Mouse (Mus musculus) liver, embryonic 14.5 days (tissue): Measurements from ENCODE around the gene Crtc2. TPM values are rescaled to one million over a fixed set of nuclear protein-coding genes. Genes with fewer than 3 reads are reported as not detected.

Experiments used
- ATAC-seq: fragments of 200-750 bp; cut with Nextera tagmentation; 2 replicates; pipeline ENCODE4 v1.8.0; 2017; ENCODE audit warnings: moderate number of reproducible peaks, mild to moderate bottlenecking, moderate library complexity; ENCODE audit not compliant: insufficient read depth
- DNase-seq, 3 experiments: peaks; one replicate each; pipeline ENCODE4 v3.0.0-alpha.2; 2012 to 2013; ENCODE audit warnings: low read depth in 3 of 3, low spot score in 3 of 3
- H3K27ac ChIP-seq: fragments of 300-500 bp; sonication (generic); 2 replicates; pipeline ENCODE4 v1.5.1; 2014; ENCODE audit warnings: moderate library complexity, mild to moderate bottlenecking, control low read depth, inconsistent platforms
- H3K27me3 ChIP-seq: fragments of 300-500 bp; sonication (generic); 2 replicates; pipeline ENCODE4 v1.6.1; 2014; ENCODE audit warnings: mild to moderate bottlenecking, low read length, moderate library complexity; ENCODE audit not compliant: control insufficient read depth, insufficient read depth
- H3K36me3 ChIP-seq: fragments of 300-500 bp; sonication (generic); replicated peaks from 2 replicates; pipeline ENCODE4 v1.6.1; 2014; ENCODE audit warnings: low read depth; ENCODE audit not compliant: control insufficient read depth, insufficient read depth
- H3K4me1 ChIP-seq, 2 experiments: fragments of 200-500 bp in 1 of 2; fragments of 300-500 bp in 1 of 2; sonication (generic) in 1 of 2; replicated peaks; 2 replicates each; pipeline ENCODE4 v1.6.1; 2012 to 2014; ENCODE audit warnings: antibody characterized with exemption in 1 of 2, inconsistent platforms in 1 of 2, low read length in 1 of 2; ENCODE audit not compliant: control insufficient read depth in 2 of 2, insufficient read depth in 2 of 2
- H3K4me2 ChIP-seq: fragments of 300-500 bp; sonication (generic); 2 replicates; pipeline ENCODE4 v1.6.1; 2014; ENCODE audit warnings: low read depth, mild to moderate bottlenecking, control low read depth, moderate library complexity
- H3K4me3 ChIP-seq, 2 experiments: fragments of 200-500 bp in 1 of 2; fragments of 300-500 bp in 1 of 2; sonication (generic) in 1 of 2; 2 replicates each; pipeline ENCODE4 v1.5.1; 2012 to 2014; ENCODE audit warnings: low read depth in 2 of 2, low read length in 2 of 2, mild to moderate bottlenecking in 2 of 2, control low read depth in 1 of 2, inconsistent platforms in 1 of 2, moderate library complexity in 1 of 2; ENCODE audit not compliant: insufficient read depth in 1 of 2
- H3K9ac ChIP-seq: fragments of 300-500 bp; sonication (generic); replicated peaks from 2 replicates; pipeline ENCODE4 v1.6.1; 2014; ENCODE audit warnings: mild to moderate bottlenecking, control low read depth, moderate library complexity
- H3K9me3 ChIP-seq: fragments of 300-500 bp; sonication (generic); 2 replicates; pipeline ENCODE4 v1.6.1; 2016; ENCODE audit warnings: low read length, mixed read lengths; ENCODE audit not compliant: control insufficient read depth
- CTCF ChIP-seq: IDR thresholded peaks from 2 replicates; pipeline ENCODE4 v1.5.1; 2016; ENCODE audit warnings: antibody characterized with exemption, low read depth, control low read depth
- EP300 ChIP-seq: IDR thresholded peaks from 2 replicates; pipeline ENCODE4 v1.6.1; 2016; ENCODE audit warnings: antibody characterized with exemption, low read depth
- WGBS: fragments of 180-500 bp; shearing (Covaris S2); extraction: QIAGEN DNeasy Blood & Tissue Kit; methylation state at CpG from one replicate; pipeline ENCODE4 v1.1.7; 2014; ENCODE audit not compliant: insufficient replicate concordance; 5-methylcytosine and 5-hydroxymethylcytosine counted together
- polyA plus RNA-seq, 2 experiments: library from polyadenylated mRNA; depleted of rRNA in 1 of 2; stranded (reverse) in 1 of 2; unstranded in 1 of 2; fragments of >200 nt; fragmentation: Nextera tagmentation in 1 of 2; extraction: Ambion mirVana in 1 of 2; gene quantifications; 2 replicates each; pipeline versions ENCODE4 v1.2.1 to v1.2.3; 2012 to 2014

Crtc2 gene
- polyA plus RNA-seq, 2 experiments, result 3.2 to 7.6 TPM

GRCm38 (mm10) chr3:90222941-90223340, 31.0 kb upstream of the Crtc2 start:
- ATAC-seq (no peak), DNase-seq (no peak)
- WGBS, result 31% methylated on average over 3 of the region's 3 CpGs
- Histone ChIP-seq H3K4me2 (no peak overlapping the region), H3K9me3 (no peaks in the 10 kb centered on the region), H3K27ac (no peak overlapping the region), H3K27me3 (no peaks in the 10 kb centered on the region), H3K9ac (no peak overlapping the region), H3K4me3 (no peak overlapping the region), H3K36me3 (no peaks in the 10 kb centered on the region), H3K4me1 (peaks cover 0 to 15% of the 10 kb centered on the region in 2 experiments; a peak in 3 of 4 replicates)
- TF ChIP-seq EP300 (no peak), CTCF (no peak)

DNA sequence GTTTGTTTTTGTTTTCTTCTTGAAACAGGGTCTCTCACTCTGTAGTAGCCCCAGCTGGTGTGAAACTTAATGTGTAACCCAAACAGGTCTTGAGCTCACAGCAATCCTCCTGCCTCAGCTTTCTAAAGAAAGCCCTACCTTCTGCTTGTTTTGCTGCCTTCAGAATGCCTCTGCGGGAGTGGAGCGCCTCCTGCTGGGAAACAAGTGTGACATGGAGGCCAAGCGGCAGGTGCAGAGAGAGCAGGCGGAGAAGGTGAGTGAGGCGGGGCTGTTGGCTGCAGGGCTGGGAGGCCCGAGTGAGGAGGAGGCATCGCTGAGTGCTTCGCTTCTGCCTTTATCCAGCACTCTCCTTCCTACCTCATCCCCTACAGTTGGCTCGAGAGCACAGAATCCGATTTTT, 29.6 kb upstream of the Crtc2 start:
- TF ChIP-seq EP300, result no peak
- peak; percentile 53 for TF ChIP-seq CTCF
- no peak for ATAC-seq
- Histone ChIP-seq H3K9me3 (no peaks in the 10 kb centered on the region; the same call in 1 of the 2 replicates), H3K27ac (no peak overlapping the region), H3K36me3 (no peaks in the 10 kb centered on the region), H3K27me3 (no peaks in the 10 kb centered on the region), H3K4me1 (peaks cover 0 to 15% of the 10 kb centered on the region in 2 experiments; a peak in 3 of 4 replicates), H3K9ac (no peak overlapping the region), H3K4me2 (no peak overlapping the region), H3K4me3 (no peak overlapping the region)
- no peak for DNase-seq
- WGBS, result 71% methylated on average over 10 of the region's 10 CpGs

- TF ChIP-seq EP300 (no peak), CTCF (no peak)
- WGBS, result 7% methylated on average over 8 of the region's 8 CpGs
- H3K27me3 ChIP-seq, result no peaks in the 10 kb centered on the region
Measured at GRCm38 (mm10) chr3:90231075-90231474, 22.9 kb upstream of the Crtc2 start.

GRCm38 (mm10) chr3:90231507-90232333, 22.2 kb upstream of the Crtc2 start, which contains the start of gene Jtb:
Gene Jtb (plus strand): TSS chr3:90231597.
- H3K9ac ChIP-seq, result peak within 1 kb of the TSS; percentile 74
- under 1% methylated on average over 61 of the region's 61 CpGs for WGBS
- peak within 1 kb of the TSS; percentile 22 for H3K27ac ChIP-seq
- peak; percentile 77 to 81 (median 78) for DNase-seq
- peak; percentile 95 for ATAC-seq
- H3K9me3 ChIP-seq, result no peaks in the 10 kb centered on the region; the same call in 1 of the 2 replicates
- peaks cover 0 to 11% of the 10 kb centered on the region in 2 experiments; a peak in 3 of 4 replicates for H3K4me1 ChIP-seq
- H3K36me3 ChIP-seq, result peaks cover 9% of the 10 kb centered on the region
- TF ChIP-seq EP300, result no peak
- H3K4me3 ChIP-seq, result peak within 1 kb of the TSS; percentile 72 to 85
- H3K27me3 ChIP-seq, result no peaks in the 10 kb centered on the region
- peak within 1 kb of the TSS; percentile 67 for H3K4me2 ChIP-seq

More at GRCm38 (mm10) chr3:90231075-90231474, 22.9 kb upstream of the Crtc2 start:
- Histone ChIP-seq H3K4me2 (peak overlapping the region; percentile 67), H3K27ac (no peak overlapping the region), H3K4me1 (peaks cover 0 to 11% of the 10 kb centered on the region in 2 experiments; a peak in 3 of 4 replicates), H3K4me3 (peak overlapping the region; percentile 72 to 85), H3K9me3 (no peaks in the 10 kb centered on the region; the same call in 1 of the 2 replicates), H3K9ac (peak overlapping the region; percentile 50), H3K36me3 (peaks cover 9% of the 10 kb centered on the region)
- DNase-seq (no peak), ATAC-seq (no peak)

GRCm38 (mm10) chr3:90241251-90241650, 12.7 kb upstream of the Crtc2 start:
- no peak overlapping the region for H3K9ac ChIP-seq
- DNase-seq (no peak), ATAC-seq (no peak)
- H3K27ac ChIP-seq, result no peak overlapping the region
- TF ChIP-seq CTCF (no peak), EP300 (no peak)
- H3K36me3 ChIP-seq, result no peaks in the 10 kb centered on the region
- WGBS, result 95% methylated on average over 2 of the region's 2 CpGs
- no peaks in the 10 kb centered on the region for H3K27me3 ChIP-seq
- no peak overlapping the region for H3K4me2 ChIP-seq
- H3K4me3 ChIP-seq, result no peak overlapping the region
- no peaks in the 10 kb centered on the region for H3K9me3 ChIP-seq
- H3K4me1 ChIP-seq, result peaks cover 6 to 13% of the 10 kb centered on the region in 2 experiments
